Mouse (Mus musculus) C2C12 (cell line): ENCODE results near the gene Fam180a. TPM values are rescaled to one million over a fixed set of nuclear protein-coding genes. Genes with fewer than 3 reads are reported as not detected.

Experiments used
- H3K27me3 ChIP-seq: one replicate; pipeline ENCODE4 v1.6.1; 2011; ENCODE audit not compliant: control insufficient read depth, insufficient read depth, insufficient read length
- H3K36me3 ChIP-seq: one replicate; pipeline ENCODE4 v1.6.1; 2011; ENCODE audit not compliant: control insufficient read depth, insufficient read depth
- H3K4me3 ChIP-seq: one replicate; pipeline ENCODE4 v1.5.1; 2011; ENCODE audit warnings: mild to moderate bottlenecking, control low read depth; ENCODE audit not compliant: poor library complexity, insufficient read depth, severe bottlenecking
- H3K79me2 ChIP-seq: one replicate; pipeline ENCODE4 v1.6.1; 2011; ENCODE audit not compliant: control insufficient read depth, insufficient read depth
- H3K79me3 ChIP-seq: one replicate; pipeline ENCODE4 v1.6.1; 2011; ENCODE audit warnings: low read depth, control low read depth
- H3ac ChIP-seq: one replicate; pipeline ENCODE3; 2011; ENCODE audit warnings: low read depth; ENCODE audit not compliant: control insufficient read depth, insufficient read length
- CEBPB ChIP-seq: IDR thresholded peaks from one replicate; pipeline ENCODE4 v1.6.1; 2011; ENCODE audit warnings: low read depth, mild to moderate bottlenecking, control low read depth, moderate library complexity
- CTCF ChIP-seq: IDR thresholded peaks from one replicate; pipeline ENCODE4 v1.5.1; 2011; ENCODE audit not compliant: control insufficient read depth, insufficient read depth, insufficient read length
- FOSL1 ChIP-seq: IDR thresholded peaks from one replicate; pipeline ENCODE4 v1.8.0; 2011; ENCODE audit warnings: mild to moderate bottlenecking, low read length; ENCODE audit not compliant: poor library complexity, insufficient read depth, severe bottlenecking
- MAX ChIP-seq: IDR thresholded peaks from one replicate; pipeline ENCODE4 v1.6.1; 2011; ENCODE audit warnings: mild to moderate bottlenecking, control low read depth
- MYOD1 ChIP-seq: IDR thresholded peaks from one replicate; pipeline ENCODE4 v1.6.1; 2011; ENCODE audit warnings: low read depth; ENCODE audit not compliant: control insufficient read depth, insufficient read length
- MYOG ChIP-seq: IDR thresholded peaks from one replicate; pipeline ENCODE4 v1.6.1; 2011; ENCODE audit not compliant: control insufficient read depth, insufficient read length; ENCODE audit errors: extremely low read depth
- USF1 ChIP-seq: IDR thresholded peaks from one replicate; pipeline ENCODE4 v1.6.1; 2011; ENCODE audit warnings: low read depth, mild to moderate bottlenecking, control low read depth, moderate library complexity
- polyA plus RNA-seq: library from polyadenylated mRNA; unstranded; fragments of >200 nt; fragmentation: generic; extraction: Trizol; gene quantifications from one replicate; pipeline ENCODE4 v1.2.1, GENCODE M21; 2012; ENCODE audit warnings: missing spikeins

Gene Fam180a
- polyA plus RNA-seq, 1 experiment, result 0.13 TPM

- no peak for TF ChIP-seq CTCF
- no peak for TF ChIP-seq MYOD1
- no peak for TF ChIP-seq FOSL1
- no peak for TF ChIP-seq USF1
- TF ChIP-seq CEBPB, result no peak
- no peak for TF ChIP-seq MYOG
- TF ChIP-seq MAX, result no peak
Observed at GRCm38 (mm10) chr6:35269643-35270042, 56.3 kb downstream of the Fam180a start.

GRCm38 (mm10) chr6:35268711-35269110 is 57.2 kb downstream of the Fam180a start:
- H3K4me3 ChIP-seq, result no peak overlapping the region
- no peaks in the 10 kb centered on the region for H3K27me3 ChIP-seq
- H3ac ChIP-seq, result no peak overlapping the region
- H3K79me2 ChIP-seq, result no peaks in the 10 kb centered on the region
- peaks cover 8% of the 10 kb centered on the region for H3K36me3 ChIP-seq
- TF ChIP-seq MYOG (no peak), MYOD1 (no peak), USF1 (no peak), FOSL1 (no peak), CTCF (no peak), CEBPB (no peak), MAX (no peak)
- no peaks in the 10 kb centered on the region for H3K79me3 ChIP-seq

More at GRCm38 (mm10) chr6:35269643-35270042, 56.3 kb downstream of the Fam180a start:
- Histone ChIP-seq H3ac (no peak overlapping the region), H3K79me3 (no peaks in the 10 kb centered on the region), H3K27me3 (no peaks in the 10 kb centered on the region), H3K79me2 (no peaks in the 10 kb centered on the region), H3K4me3 (no peak overlapping the region), H3K36me3 (peaks cover 8% of the 10 kb centered on the region)

GRCm38 (mm10) chr6:35265580-35266278 is 60.2 kb downstream of the Fam180a start:
- Histone ChIP-seq H3K79me3 (peaks cover 3% of the 10 kb centered on the region), H3K4me3 (no peak overlapping the region), H3K27me3 (no peaks in the 10 kb centered on the region), H3K79me2 (peaks cover 6% of the 10 kb centered on the region), H3K36me3 (peaks cover 32% of the 10 kb centered on the region), H3ac (no peak overlapping the region)
- no peak for TF ChIP-seq MAX
- TF ChIP-seq USF1, result no peak
- no peak for TF ChIP-seq FOSL1
- no peak for TF ChIP-seq MYOD1
- TF ChIP-seq CEBPB, result no peak
- TF ChIP-seq CTCF, result no peak
- no peak for TF ChIP-seq MYOG

Other genes starting within 250 kb of the Fam180a start
- gene Cnot4, start 192.4 kb downstream of the Fam180a start, polyA plus RNA-seq, result 7.0 TPM
- 40.8 TPM for gene Nup205, start 148.7 kb downstream of the Fam180a start, polyA plus RNA-seq
- 0.07 TPM for gene Slc13a4, start 18.0 kb downstream of the Fam180a start, polyA plus RNA-seq
- gene Mtpn, start 213.7 kb upstream of the Fam180a start, polyA plus RNA-seq, result 58.4 TPM